Mouse (Mus musculus) kidney, embryonic 15.5 days (tissue): Measurements from ENCODE around the gene Uhrf1. TPM values are rescaled to one million over a fixed set of nuclear protein-coding genes. Genes with fewer than 3 reads are reported as not detected.

Source experiments
- ATAC-seq: fragments of 200-750 bp; cut with Nextera tagmentation; replicated peaks from 2 replicates; pipeline ENCODE4 v1.8.0; 2017; ENCODE audit warnings: moderate TSS enrichment; ENCODE audit not compliant: low FRiP score
- H3K27ac ChIP-seq: fragments of 300-500 bp; sonication (generic); 2 replicates; pipeline ENCODE4 v1.5.1; 2015; ENCODE audit warnings: mild to moderate bottlenecking, inconsistent platforms
- H3K27me3 ChIP-seq: fragments of 300-500 bp; sonication (generic); 2 replicates; pipeline ENCODE4 v1.6.1; 2015; ENCODE audit warnings: inconsistent platforms
- H3K36me3 ChIP-seq: fragments of 300-500 bp; sonication (generic); 2 replicates; pipeline ENCODE4 v1.6.1; 2015; ENCODE audit warnings: inconsistent platforms
- H3K4me1 ChIP-seq: fragments of 300-500 bp; sonication (generic); 2 replicates; pipeline ENCODE4 v1.6.1; 2015; ENCODE audit warnings: inconsistent platforms
- H3K4me2 ChIP-seq: fragments of 300-500 bp; sonication (generic); 2 replicates; pipeline ENCODE4 v1.6.1; 2015; ENCODE audit warnings: moderate library complexity, mild to moderate bottlenecking, inconsistent platforms
- H3K4me3 ChIP-seq: fragments of 300-500 bp; sonication (generic); replicated peaks from 2 replicates; pipeline ENCODE4 v1.5.1; 2015; ENCODE audit warnings: mild to moderate bottlenecking, inconsistent platforms
- H3K9ac ChIP-seq: fragments of 300-500 bp; sonication (generic); 2 replicates; pipeline ENCODE4 v1.6.1; 2015; ENCODE audit warnings: mild to moderate bottlenecking, inconsistent platforms
- H3K9me3 ChIP-seq: fragments of 300-500 bp; sonication (generic); replicated peaks from 2 replicates; pipeline ENCODE4 v1.6.1; 2016; ENCODE audit warnings: inconsistent platforms
- WGBS: fragments of 180-500 bp; shearing (Covaris S2); methylation state at CpG from one replicate; pipeline ENCODE4 v1.1.7; 2015; ENCODE audit warnings: mixed read lengths; 5-methylcytosine and 5-hydroxymethylcytosine counted together
- polyA plus RNA-seq: library from polyadenylated mRNA; unstranded; fragments of >200 nt; fragmentation: Nextera tagmentation; extraction: Ambion mirVana; gene quantifications from 2 replicates; pipeline ENCODE4 v1.2.1, GENCODE M21; 2015

Gene Uhrf1
- polyA plus RNA-seq, 1 experiment from 2014 or later, result 175 TPM

GRCm38 (mm10) chr17:56304718-56305117, 1.6 kb downstream of the Uhrf1 start:
- Histone ChIP-seq H3K27ac (peak overlapping the region; percentile 98), H3K36me3 (peaks cover 43% of the 10 kb centered on the region), H3K4me2 (peak overlapping the region; percentile 99), H3K27me3 (no peaks in the 10 kb centered on the region), H3K9me3 (no peaks in the 10 kb centered on the region), H3K4me1 (peaks cover 66% of the 10 kb centered on the region), H3K9ac (peak overlapping the region; percentile 79), H3K4me3 (peak overlapping the region; percentile 88)
- WGBS, result 3% methylated on average over 11 of the region's 11 CpGs
- no peak for ATAC-seq

- Histone ChIP-seq H3K9me3 (no peaks in the 10 kb centered on the region), H3K4me2 (peak overlapping the region; percentile 99), H3K4me3 (peak overlapping the region; percentile 88), H3K4me1 (peaks cover 66% of the 10 kb centered on the region), H3K36me3 (peaks cover 47% of the 10 kb centered on the region), H3K9ac (peak overlapping the region; percentile 79), H3K27me3 (no peaks in the 10 kb centered on the region), H3K27ac (peak overlapping the region; percentile 98)
- no peak for ATAC-seq
- WGBS, result 13% methylated on average over 9 of the region's 9 CpGs
Measured at GRCm38 (mm10) chr17:56305156-56305555, 2.0 kb downstream of the Uhrf1 start.

GRCm38 (mm10) chr17:56305826-56306225, 2.7 kb downstream of the Uhrf1 start:
- no peak for ATAC-seq
- 38% methylated on average over 8 of the region's 8 CpGs for WGBS
- no peaks in the 10 kb centered on the region for H3K9me3 ChIP-seq
- peaks cover 54% of the 10 kb centered on the region for H3K36me3 ChIP-seq
- H3K4me1 ChIP-seq, result peaks cover 66% of the 10 kb centered on the region
- peak overlapping the region; percentile 79 for H3K9ac ChIP-seq
- H3K4me3 ChIP-seq, result peak overlapping the region; percentile 88
- H3K4me2 ChIP-seq, result peak overlapping the region; percentile 99
- H3K27me3 ChIP-seq, result no peaks in the 10 kb centered on the region
- H3K27ac ChIP-seq, result peak overlapping the region; percentile 98

DNA sequence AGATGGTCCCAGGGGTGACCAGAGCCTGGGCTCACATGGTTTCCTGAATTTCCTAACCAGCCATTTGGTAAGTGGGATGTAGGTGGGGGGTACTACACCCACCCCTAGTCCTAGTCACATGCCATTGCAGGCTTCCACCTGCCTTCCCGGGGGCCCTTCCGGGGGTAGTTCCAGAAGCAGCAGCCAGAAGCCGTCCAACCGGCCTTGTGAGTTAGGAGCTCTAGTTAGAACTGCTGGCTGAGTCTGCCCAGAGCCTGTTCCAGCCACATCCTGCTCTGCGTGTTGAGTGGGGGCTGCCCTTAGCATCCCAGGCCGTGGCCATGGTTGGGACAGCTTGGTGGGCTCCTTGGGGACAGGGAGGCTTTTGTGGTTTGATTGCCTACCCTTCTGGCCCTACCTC, 5.0 kb downstream of the Uhrf1 start:
- Histone ChIP-seq H3K27ac (peak overlapping the region; percentile 98), H3K4me1 (peaks cover 53% of the 10 kb centered on the region), H3K4me2 (no peak overlapping the region), H3K27me3 (no peaks in the 10 kb centered on the region), H3K4me3 (peak overlapping the region; percentile 88; the same call in 1 of the 2 replicates), H3K9ac (no peak overlapping the region; the same call in 1 of the 2 replicates), H3K9me3 (no peaks in the 10 kb centered on the region), H3K36me3 (peaks cover 77% of the 10 kb centered on the region)
- WGBS, result 42% methylated on average over 6 of the region's 6 CpGs
- 0 out of 2 replicates have a peak, but pooled peaks have one; percentile 13 for ATAC-seq

DNA sequence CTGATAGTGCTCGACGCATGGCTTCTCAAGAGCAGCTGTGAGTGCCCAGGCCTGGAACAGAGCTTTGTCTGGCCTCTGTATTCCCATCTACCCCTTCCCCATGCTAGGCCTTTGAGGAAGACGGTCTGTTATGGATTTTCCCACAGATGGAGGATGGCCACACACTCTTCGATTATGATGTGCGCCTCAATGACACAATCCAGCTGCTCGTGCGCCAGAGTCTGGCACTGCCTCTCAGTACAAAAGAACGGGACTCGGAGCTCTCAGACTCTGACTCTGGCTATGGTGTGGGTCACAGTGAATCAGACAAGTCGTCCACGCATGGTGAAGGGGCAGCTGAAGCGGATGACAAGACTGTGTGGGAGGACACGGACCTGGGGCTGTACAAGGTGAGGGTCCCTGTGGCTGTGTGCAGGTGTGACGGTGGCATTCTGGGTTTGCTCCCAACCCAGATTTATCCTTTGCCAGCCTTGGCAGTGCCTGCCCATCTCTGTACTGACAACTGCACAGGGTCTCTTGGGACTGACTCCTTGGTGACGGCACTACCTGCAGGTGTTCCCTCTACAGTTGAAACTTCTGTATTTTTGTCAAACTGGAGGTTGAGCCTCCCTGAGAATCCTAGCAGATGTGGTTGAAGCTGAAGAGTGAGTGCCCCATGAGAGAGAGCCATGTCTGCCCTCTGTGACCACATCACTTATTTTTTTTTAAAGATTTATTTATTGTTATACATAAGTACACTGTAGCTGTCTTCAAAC, 6.2 kb downstream of the Uhrf1 start:
- 79% methylated on average over 15 of the region's 15 CpGs for WGBS
- H3K4me3 ChIP-seq, result no peak overlapping the region
- no peak for ATAC-seq

DNA sequence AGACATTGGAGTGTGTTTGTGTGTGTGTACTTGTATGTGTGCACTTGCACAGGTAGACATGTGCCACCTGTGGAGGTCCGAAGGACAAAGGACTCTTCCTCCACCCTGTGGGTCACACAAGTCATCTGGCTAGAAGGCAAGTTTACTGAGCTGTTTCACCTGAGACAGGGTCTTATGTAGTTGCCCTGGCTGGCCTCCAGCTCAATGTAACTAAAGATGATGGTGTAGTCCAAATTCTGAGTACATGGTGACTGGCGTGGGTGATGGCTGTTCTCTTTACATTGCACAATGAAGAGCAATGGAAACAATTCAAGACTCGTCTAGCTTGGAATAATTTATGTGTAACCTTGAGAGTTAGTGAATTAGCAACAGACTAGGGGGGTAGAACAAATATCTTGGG, 21.3 kb downstream of the Uhrf1 start:
- ATAC-seq, result no peak
- H3K4me1 ChIP-seq, result peaks cover 37% of the 10 kb centered on the region
- no peaks in the 10 kb centered on the region for H3K9me3 ChIP-seq
- no peak overlapping the region for H3K4me3 ChIP-seq
- no peaks in the 10 kb centered on the region for H3K27me3 ChIP-seq
- no peak overlapping the region for H3K9ac ChIP-seq
- 61% methylated on average over 3 of the region's 3 CpGs for WGBS
- peak overlapping the region; percentile 87; the same call in 1 of the 2 replicates for H3K27ac ChIP-seq
- peaks cover 47% of the 10 kb centered on the region for H3K36me3 ChIP-seq
- no peak overlapping the region for H3K4me2 ChIP-seq

More for the DNA sequence above, 6.2 kb downstream of the Uhrf1 start:
- peaks cover 47% of the 10 kb centered on the region for H3K4me1 ChIP-seq
- no peaks in the 10 kb centered on the region for H3K9me3 ChIP-seq
- no peaks in the 10 kb centered on the region for H3K27me3 ChIP-seq
- H3K36me3 ChIP-seq, result peaks cover 90% of the 10 kb centered on the region
- 0 out of 2 replicates have a peak overlapping the region, but pooled peaks have one; percentile 7 for H3K9ac ChIP-seq
- H3K4me2 ChIP-seq, result no peak overlapping the region
- H3K27ac ChIP-seq, result peak overlapping the region; percentile 98; the same call in 1 of the 2 replicates

- Histone ChIP-seq H3K27me3 (no peaks in the 10 kb centered on the region), H3K4me1 (peaks cover 43% of the 10 kb centered on the region), H3K9ac (peak within 1 kb of the TSS; percentile 97), H3K9me3 (no peaks in the 10 kb centered on the region), H3K4me2 (peak within 1 kb of the TSS; percentile 92), H3K36me3 (peaks cover 36% of the 10 kb centered on the region), H3K4me3 (peak within 1 kb of the TSS; percentile 96), H3K27ac (peak within 1 kb of the TSS; percentile 96)
- ATAC-seq, result peak; percentile 100
- WGBS, result under 1% methylated on average over 57 of the region's 57 CpGs
Measured at GRCm38 (mm10) chr17:56325450-56326152, 22.5 kb downstream of the Uhrf1 start, which contains the start of gene Kdm4b. Gene Kdm4b, plus strand, starts transcription at chr17:56326062.

DNA sequence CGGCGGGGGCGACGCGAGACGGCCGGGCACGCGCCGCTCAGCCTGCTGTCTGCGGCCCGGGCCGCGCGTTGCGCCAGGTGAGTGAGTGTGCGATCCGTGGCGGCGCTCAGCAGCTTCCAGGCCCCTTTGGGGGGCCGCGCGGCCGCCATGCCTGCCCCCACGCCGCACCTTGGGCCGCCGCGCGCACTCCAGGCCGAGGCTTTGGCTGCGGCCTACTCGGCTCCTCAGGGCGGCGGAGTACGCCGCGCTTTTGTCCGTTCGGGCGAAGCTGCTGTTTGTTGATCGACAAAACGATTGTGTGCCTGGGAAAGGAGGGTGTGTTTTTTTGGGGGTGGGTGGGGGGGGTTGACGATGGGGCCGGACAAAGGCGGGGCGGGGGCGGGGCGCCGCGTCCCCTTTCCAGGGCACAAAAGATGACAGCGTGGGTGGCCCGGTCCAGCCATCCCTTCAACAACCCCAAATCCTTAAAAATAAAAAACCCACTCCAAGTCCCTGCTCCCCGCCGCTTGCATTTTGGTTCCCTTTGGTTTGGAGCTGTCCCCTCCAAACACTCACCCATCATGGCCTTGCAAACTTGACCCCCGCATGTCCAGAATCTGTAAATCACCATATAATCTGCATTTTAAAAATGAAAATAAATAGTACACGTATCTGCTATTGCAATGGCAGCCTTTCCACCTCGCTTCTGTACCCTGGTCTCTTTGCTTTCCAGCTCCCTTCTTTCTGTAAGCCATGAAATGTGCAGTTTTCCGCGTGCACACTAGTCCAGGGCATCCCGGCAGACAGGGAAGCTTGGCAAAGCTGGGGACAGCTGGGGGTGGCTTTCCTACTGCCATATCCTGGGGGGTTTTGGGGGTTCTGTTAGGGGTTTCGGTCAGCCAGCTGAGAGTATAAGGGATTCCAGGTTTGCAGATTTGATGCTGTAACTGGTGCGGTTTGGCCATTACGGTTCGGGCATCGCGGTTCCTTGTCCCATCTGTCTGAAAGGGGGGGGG, 23.3 kb downstream of the Uhrf1 start:
- no peaks in the 10 kb centered on the region for H3K9me3 ChIP-seq
- peak overlapping the region; percentile 96 for H3K27ac ChIP-seq
- H3K4me1 ChIP-seq, result peaks cover 43% of the 10 kb centered on the region
- H3K9ac ChIP-seq, result peak overlapping the region; percentile 97
- peaks cover 27% of the 10 kb centered on the region for H3K36me3 ChIP-seq
- H3K27me3 ChIP-seq, result no peaks in the 10 kb centered on the region
- H3K4me2 ChIP-seq, result peak overlapping the region; percentile 92
- WGBS, result 1% methylated on average over 67 of the region's 67 CpGs
- peak; percentile 52 for ATAC-seq
- H3K4me3 ChIP-seq, result peak overlapping the region; percentile 96

DNA sequence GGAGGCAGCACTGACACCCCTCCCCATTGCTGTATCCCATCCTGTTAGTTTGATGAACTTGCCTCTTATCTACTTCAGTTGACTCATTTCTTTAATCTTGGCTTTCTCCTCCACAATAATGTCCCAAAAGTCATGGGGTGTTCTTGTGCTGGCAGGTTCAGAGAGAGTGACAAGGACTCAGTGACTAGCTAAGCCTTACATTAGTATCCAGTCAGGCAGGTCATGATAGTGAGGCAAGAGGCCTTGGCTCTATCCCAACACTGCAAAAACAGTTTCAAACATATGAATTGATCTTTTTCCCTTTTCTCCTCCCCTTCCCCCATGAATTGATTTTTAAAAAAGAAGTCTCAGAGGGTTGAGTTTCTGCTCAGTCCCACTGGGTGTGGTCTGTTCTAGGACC, 26.1 kb downstream of the Uhrf1 start:
- H3K9me3 ChIP-seq, result no peaks in the 10 kb centered on the region
- H3K36me3 ChIP-seq, result peaks cover 2% of the 10 kb centered on the region; the same call in 1 of the 2 replicates
- H3K27me3 ChIP-seq, result no peaks in the 10 kb centered on the region
- no peak overlapping the region for H3K4me2 ChIP-seq
- peaks cover 44% of the 10 kb centered on the region for H3K4me1 ChIP-seq
- H3K4me3 ChIP-seq, result no peak overlapping the region
- no peak overlapping the region for H3K27ac ChIP-seq
- ATAC-seq, result no peak
- H3K9ac ChIP-seq, result no peak overlapping the region

- H3K4me2 ChIP-seq, result no peak overlapping the region
- H3K9me3 ChIP-seq, result no peaks in the 10 kb centered on the region
- H3K4me3 ChIP-seq, result no peak overlapping the region
- no peak overlapping the region for H3K27ac ChIP-seq
- H3K4me1 ChIP-seq, result peaks cover 37% of the 10 kb centered on the region
- ATAC-seq, result no peak
- H3K27me3 ChIP-seq, result no peaks in the 10 kb centered on the region
- 66% methylated on average over 3 of the region's 3 CpGs for WGBS
- H3K9ac ChIP-seq, result no peak overlapping the region
- 0 out of 2 replicates have a peak, but pooled peaks cover 4% of the 10 kb centered on the region for H3K36me3 ChIP-seq
Measured at GRCm38 (mm10) chr17:56330345-56330744, 27.2 kb downstream of the Uhrf1 start.

- ATAC-seq, result no peak
Measured at GRCm38 (mm10) chr17:56331256-56331655, 28.1 kb downstream of the Uhrf1 start.

More at GRCm38 (mm10) chr17:56331256-56331655, 28.1 kb downstream of the Uhrf1 start:
- Histone ChIP-seq H3K9ac (no peak overlapping the region), H3K36me3 (0 out of 2 replicates have a peak, but pooled peaks cover 4% of the 10 kb centered on the region), H3K4me2 (no peak overlapping the region), H3K27ac (no peak overlapping the region), H3K9me3 (no peaks in the 10 kb centered on the region), H3K4me1 (peaks cover 45% of the 10 kb centered on the region), H3K27me3 (no peaks in the 10 kb centered on the region), H3K4me3 (no peak overlapping the region)
